Mouse (Mus musculus): ENCODE data around the gene Pcca. TPM values are rescaled to one million over a fixed set of nuclear protein-coding genes. Genes with fewer than 3 reads are reported as not detected.

Pcca gene
- polyA plus RNA-seq, 1 experiment from 2014 or later, result 15.8 TPM

DNA sequence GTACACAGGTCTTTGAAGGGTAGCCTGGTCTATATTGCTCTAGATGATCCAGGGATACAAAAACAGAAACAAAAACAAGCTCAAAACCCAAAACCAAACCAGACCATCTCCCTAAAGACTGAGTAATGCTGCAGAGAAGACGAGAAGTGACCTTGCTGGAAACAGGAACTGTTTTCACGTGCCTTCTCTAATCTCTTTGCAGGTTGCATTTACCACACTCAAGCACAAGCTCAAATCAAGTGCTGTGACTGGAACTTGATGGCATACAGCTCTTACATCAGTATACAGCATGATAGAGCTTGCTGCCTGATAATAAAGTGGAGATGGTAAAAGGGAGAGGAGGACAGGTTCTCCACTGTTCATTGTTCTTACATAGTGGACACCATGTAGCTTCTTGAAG lies 74.2 kb downstream of the Pcca start:
- Histone ChIP-seq H3K27me3 (no peaks in the 10 kb centered on the region), H3K9me3 (replicated peaks) (no peaks in the 10 kb centered on the region), H3K4me1 (replicated peaks) (0 out of 2 replicates have a peak, but pooled peaks cover 4% of the 10 kb centered on the region), H3K9ac (no peak overlapping the region), H3K27ac (replicated peaks) (no peak overlapping the region), H3K4me2 (no peak overlapping the region), H3K36me3 (replicated peaks) (no peaks in the 10 kb centered on the region), H3K4me3 (replicated peaks) (no peak overlapping the region)
- no peak for ATAC-seq (ENCODE audit: insufficient read depth)
- WGBS (ENCODE audit: insufficient replicate concordance), result 54% methylated on average over 2 of the region's 2 CpGs

DNA sequence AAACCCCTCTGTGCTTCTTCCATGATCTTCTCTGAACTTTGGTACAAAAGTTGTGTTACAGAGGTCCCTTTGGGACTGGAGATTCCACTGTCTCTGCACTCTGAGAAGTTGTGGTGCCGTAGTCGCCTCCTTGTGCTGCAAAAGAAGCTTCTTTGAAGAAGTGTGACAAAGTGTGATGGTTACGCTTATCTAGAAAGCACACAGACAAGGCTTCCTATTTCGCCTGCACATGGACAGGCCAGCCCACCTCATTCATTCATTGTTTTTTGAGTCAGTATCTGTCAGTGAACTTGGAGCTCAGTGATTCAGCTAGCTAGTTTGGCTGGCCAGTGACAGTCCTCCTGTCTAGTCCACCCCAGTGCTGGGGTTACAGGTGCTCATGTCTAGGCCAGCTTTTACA lies 76.9 kb downstream of the Pcca start:
- no peaks in the 10 kb centered on the region for H3K9me3 ChIP-seq (replicated peaks)
- H3K4me1 ChIP-seq (replicated peaks), result 0 out of 2 replicates have a peak, but pooled peaks cover 4% of the 10 kb centered on the region
- no peak overlapping the region for H3K27ac ChIP-seq (replicated peaks)
- no peaks in the 10 kb centered on the region for H3K36me3 ChIP-seq (replicated peaks)
- H3K9ac ChIP-seq, result no peak overlapping the region
- no peak for ATAC-seq (ENCODE audit: insufficient read depth)
- H3K4me2 ChIP-seq, result no peak overlapping the region
- H3K4me3 ChIP-seq (replicated peaks), result no peak overlapping the region
- 56% methylated on average over 4 of the region's 4 CpGs for WGBS (ENCODE audit: insufficient replicate concordance)
- H3K27me3 ChIP-seq, result no peaks in the 10 kb centered on the region

DNA sequence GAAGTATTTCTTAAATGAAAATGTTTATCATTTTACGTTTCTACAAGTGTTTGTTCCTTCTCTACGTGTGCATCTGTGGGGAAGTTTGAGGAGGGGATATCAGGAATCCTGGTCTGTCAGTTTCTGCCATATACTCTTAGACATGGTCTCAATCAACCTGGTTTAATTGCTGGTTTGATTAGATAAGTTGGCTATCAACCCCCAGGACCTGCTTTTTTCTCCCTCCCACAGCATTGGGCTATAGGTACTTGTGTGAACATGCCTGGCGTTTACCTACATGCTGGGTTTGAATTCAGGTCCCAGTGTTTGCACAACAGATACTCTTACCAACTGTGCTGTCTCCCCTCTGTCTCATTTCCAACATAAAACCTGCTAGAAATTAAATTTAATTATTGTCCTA lies 78.2 kb downstream of the Pcca start:
- WGBS (ENCODE audit: insufficient replicate concordance), result 39% methylated on average over 3 of the region's 3 CpGs
- H3K9me3 ChIP-seq (replicated peaks), result no peaks in the 10 kb centered on the region
- no peaks in the 10 kb centered on the region for H3K27me3 ChIP-seq
- H3K27ac ChIP-seq (replicated peaks), result no peak overlapping the region
- 0 out of 2 replicates have a peak, but pooled peaks cover 4% of the 10 kb centered on the region for H3K4me1 ChIP-seq (replicated peaks)
- H3K4me3 ChIP-seq (replicated peaks), result no peak overlapping the region
- H3K9ac ChIP-seq, result no peak overlapping the region
- H3K4me2 ChIP-seq, result no peak overlapping the region
- no peak for ATAC-seq (ENCODE audit: insufficient read depth)
- H3K36me3 ChIP-seq (replicated peaks), result no peaks in the 10 kb centered on the region

DNA sequence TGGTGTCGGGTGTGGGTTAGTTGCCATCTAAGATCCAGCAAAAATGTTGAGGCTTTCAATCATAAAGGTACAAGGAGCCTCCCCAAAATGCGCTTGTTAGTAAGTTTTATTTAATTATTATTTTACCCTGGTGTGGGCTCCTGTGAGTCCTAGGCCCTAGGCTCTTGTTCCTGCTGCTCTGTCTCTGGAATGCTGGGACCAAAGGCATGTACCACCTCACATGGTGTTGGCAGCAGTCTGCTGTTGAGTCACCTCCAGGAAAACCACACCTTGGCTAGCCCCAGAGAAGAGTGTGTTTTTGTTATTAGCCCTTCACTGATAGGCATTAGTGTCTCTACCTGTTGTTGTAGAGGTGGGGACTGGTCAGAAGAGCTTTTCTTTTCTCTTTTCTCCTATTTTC lies 83.5 kb downstream of the Pcca start:
- 63% methylated on average over 2 of the region's 2 CpGs for WGBS (ENCODE audit: insufficient replicate concordance)
- H3K27me3 ChIP-seq, result no peaks in the 10 kb centered on the region
- no peak overlapping the region for H3K4me3 ChIP-seq (replicated peaks)
- no peak overlapping the region for H3K4me2 ChIP-seq
- H3K4me1 ChIP-seq (replicated peaks), result no peaks in the 10 kb centered on the region
- H3K27ac ChIP-seq (replicated peaks), result no peak overlapping the region
- no peak overlapping the region for H3K9ac ChIP-seq
- ATAC-seq (ENCODE audit: insufficient read depth), result no peak
- no peaks in the 10 kb centered on the region for H3K36me3 ChIP-seq (replicated peaks)
- no peaks in the 10 kb centered on the region for H3K9me3 ChIP-seq (replicated peaks)

GRCm38 (mm10) chr14:122633416-122633815 lies 99.3 kb downstream of the Pcca start:
- H3K36me3 ChIP-seq (replicated peaks), result no peaks in the 10 kb centered on the region
- no peak overlapping the region for H3K27ac ChIP-seq (replicated peaks)
- no peaks in the 10 kb centered on the region for H3K4me1 ChIP-seq (replicated peaks)
- ATAC-seq (ENCODE audit: insufficient read depth), result no peak
- WGBS (ENCODE audit: insufficient replicate concordance), result 74% methylated on average over 2 of the region's 2 CpGs
- no peak overlapping the region for H3K4me3 ChIP-seq (replicated peaks)
- no peak overlapping the region for H3K4me2 ChIP-seq
- H3K9ac ChIP-seq, result no peak overlapping the region
- no peaks in the 10 kb centered on the region for H3K27me3 ChIP-seq
- no peaks in the 10 kb centered on the region for H3K9me3 ChIP-seq (replicated peaks)

DNA sequence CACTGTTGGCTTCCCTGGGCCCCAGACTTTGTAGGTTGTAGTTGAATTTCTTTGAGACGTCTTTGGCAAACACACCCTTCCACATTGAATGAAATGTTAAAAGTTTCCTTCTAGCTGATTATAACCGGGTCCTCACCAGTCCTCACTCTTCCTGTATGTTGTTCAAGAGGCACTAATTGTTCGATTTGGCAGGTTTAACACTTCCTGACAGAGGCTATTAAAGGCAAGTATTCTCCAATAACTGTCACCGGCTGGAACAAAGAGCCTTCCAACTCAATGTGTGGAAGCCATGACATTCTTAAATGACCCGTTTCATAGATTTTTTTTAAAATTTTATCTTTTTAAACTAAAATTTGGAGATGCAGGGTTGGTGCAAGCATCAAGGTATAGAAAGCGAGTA lies 102.5 kb downstream of the Pcca start:
- Histone ChIP-seq H3K9me3 (replicated peaks) (no peaks in the 10 kb centered on the region), H3K36me3 (replicated peaks) (no peaks in the 10 kb centered on the region), H3K27me3 (no peaks in the 10 kb centered on the region), H3K4me1 (replicated peaks) (no peaks in the 10 kb centered on the region), H3K9ac (no peak overlapping the region), H3K4me2 (no peak overlapping the region), H3K27ac (replicated peaks) (no peak overlapping the region), H3K4me3 (replicated peaks) (no peak overlapping the region)
- no peak for ATAC-seq (ENCODE audit: insufficient read depth)
- 48% methylated on average over 6 of the region's 6 CpGs for WGBS (ENCODE audit: insufficient replicate concordance)

DNA sequence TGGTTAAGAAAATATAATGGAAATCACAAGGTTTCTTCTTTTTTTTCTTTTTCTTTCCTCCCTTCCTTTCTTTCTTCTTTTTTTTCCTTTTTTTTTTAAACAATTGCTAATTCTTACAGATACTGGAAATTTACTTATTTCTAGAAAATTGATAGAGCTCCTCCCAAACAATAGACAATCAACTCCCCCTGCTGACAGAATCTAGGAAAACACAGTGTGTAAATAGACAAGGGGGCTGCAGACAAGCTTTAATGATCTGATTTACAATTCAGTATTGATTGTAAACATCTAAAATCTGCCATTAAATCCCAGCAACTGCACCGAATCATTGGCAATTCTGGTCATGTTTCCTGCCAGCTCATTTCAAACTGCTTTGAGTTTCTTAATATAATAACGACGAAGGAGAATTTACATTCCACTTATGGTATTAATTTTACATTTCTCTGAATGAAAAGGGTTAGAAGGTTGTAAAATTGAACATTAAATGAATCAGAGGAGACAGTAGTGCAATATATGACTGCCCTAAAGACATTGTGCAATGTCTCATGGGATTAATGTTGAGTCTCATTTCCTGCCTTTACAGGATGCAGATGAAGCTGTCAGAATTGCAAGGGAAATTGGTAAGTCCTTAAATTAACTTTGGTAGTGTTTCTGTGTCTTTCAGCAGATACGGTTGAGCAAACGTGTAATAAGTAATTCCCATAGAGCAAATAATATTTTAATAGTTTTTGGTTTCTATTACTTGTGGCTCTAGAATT lies 103.9 kb downstream of the Pcca start:
- WGBS (ENCODE audit: insufficient replicate concordance), result 68% methylated on average over 5 of the region's 5 CpGs
- no peaks in the 10 kb centered on the region for H3K4me1 ChIP-seq (replicated peaks)
- H3K9ac ChIP-seq, result no peak overlapping the region
- no peak overlapping the region for H3K4me3 ChIP-seq (replicated peaks)
- no peaks in the 10 kb centered on the region for H3K36me3 ChIP-seq (replicated peaks)
- ATAC-seq (ENCODE audit: insufficient read depth), result no peak
- H3K27me3 ChIP-seq, result no peaks in the 10 kb centered on the region
- H3K9me3 ChIP-seq (replicated peaks), result no peaks in the 10 kb centered on the region
- H3K4me2 ChIP-seq, result no peak overlapping the region
- no peak overlapping the region for H3K27ac ChIP-seq (replicated peaks)

DNA sequence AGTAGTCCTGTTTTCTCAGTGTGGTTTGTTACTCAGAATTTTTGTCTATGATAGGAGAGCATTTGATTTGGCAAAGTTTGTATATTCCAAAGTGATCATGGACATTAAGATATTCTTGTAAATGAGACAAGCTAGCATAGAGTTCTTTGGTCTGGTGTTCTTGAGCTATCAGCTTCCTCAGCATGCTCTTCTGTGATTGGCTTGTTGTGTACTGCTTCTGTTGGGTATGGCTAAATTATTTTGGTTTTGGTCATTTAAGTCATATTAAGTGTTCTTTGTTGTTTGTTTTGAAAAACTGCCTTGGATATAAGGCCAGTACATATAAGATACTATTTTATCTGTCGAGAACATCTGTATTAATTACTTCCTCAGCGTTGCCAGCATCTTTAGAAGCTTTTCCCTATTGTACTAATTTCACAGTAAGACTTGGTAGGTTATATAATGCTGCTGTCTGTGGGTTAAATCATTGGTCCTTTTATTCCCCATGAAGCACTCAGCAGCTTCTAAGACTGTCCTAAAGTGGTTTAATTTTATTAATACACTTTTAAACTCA lies 105.1 kb downstream of the Pcca start:
- no peaks in the 10 kb centered on the region for H3K36me3 ChIP-seq (replicated peaks)
- H3K9ac ChIP-seq, result no peak overlapping the region
- no peaks in the 10 kb centered on the region for H3K27me3 ChIP-seq
- H3K27ac ChIP-seq (replicated peaks), result no peak overlapping the region
- no peak for ATAC-seq (ENCODE audit: insufficient read depth)
- H3K9me3 ChIP-seq (replicated peaks), result no peaks in the 10 kb centered on the region
- no peak overlapping the region for H3K4me3 ChIP-seq (replicated peaks)
- no peak overlapping the region for H3K4me2 ChIP-seq
- WGBS (ENCODE audit: insufficient replicate concordance), result 50% methylated on average over 2 of the region's 2 CpGs
- no peaks in the 10 kb centered on the region for H3K4me1 ChIP-seq (replicated peaks)

DNA sequence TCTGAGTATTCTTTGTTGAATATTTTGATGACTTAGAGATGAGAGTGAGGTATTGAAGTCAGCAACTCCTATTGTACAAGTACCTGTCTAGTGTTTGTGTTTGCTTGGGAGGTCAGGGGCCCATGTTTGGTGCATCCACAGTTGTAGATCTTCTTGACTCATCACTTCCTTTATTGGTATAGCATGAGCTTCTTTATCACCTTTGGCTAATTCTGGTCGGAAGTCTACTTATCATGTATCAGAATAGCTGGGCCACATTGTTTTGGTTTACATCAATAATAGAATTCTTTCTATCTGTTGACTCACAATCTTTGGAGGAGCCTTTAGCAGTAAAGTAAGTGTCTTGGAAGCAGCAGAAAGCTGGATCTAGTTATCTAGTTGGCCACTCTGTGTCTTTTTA lies 108.3 kb downstream of the Pcca start:
- H3K9ac ChIP-seq, result no peak overlapping the region
- ATAC-seq (ENCODE audit: insufficient read depth), result no peak
- H3K27me3 ChIP-seq, result no peaks in the 10 kb centered on the region
- no peaks in the 10 kb centered on the region for H3K9me3 ChIP-seq (replicated peaks)
- H3K36me3 ChIP-seq (replicated peaks), result no peaks in the 10 kb centered on the region
- WGBS (ENCODE audit: insufficient replicate concordance), result 65% methylated on average over 1 of the region's 1 CpGs
- no peak overlapping the region for H3K4me3 ChIP-seq (replicated peaks)
- H3K4me1 ChIP-seq (replicated peaks), result peaks cover 3% of the 10 kb centered on the region; the same call in 1 of the 2 replicates
- H3K4me2 ChIP-seq, result no peak overlapping the region
- no peak overlapping the region for H3K27ac ChIP-seq (replicated peaks)

GRCm38 (mm10) chr14:122648214-122648613 lies 114.1 kb downstream of the Pcca start:
- H3K27me3 ChIP-seq, result no peaks in the 10 kb centered on the region
- peaks cover 23% of the 10 kb centered on the region for H3K4me1 ChIP-seq (replicated peaks)
- no peak overlapping the region for H3K4me3 ChIP-seq (replicated peaks)
- H3K36me3 ChIP-seq (replicated peaks), result no peaks in the 10 kb centered on the region
- no peaks in the 10 kb centered on the region for H3K9me3 ChIP-seq (replicated peaks)
- 24% methylated on average over 1 of the region's 1 CpGs for WGBS (ENCODE audit: insufficient replicate concordance)
- ATAC-seq (ENCODE audit: insufficient read depth), result no peak
- H3K4me2 ChIP-seq, result no peak overlapping the region
- H3K27ac ChIP-seq (replicated peaks), result no peak overlapping the region
- H3K9ac ChIP-seq, result no peak overlapping the region

DNA sequence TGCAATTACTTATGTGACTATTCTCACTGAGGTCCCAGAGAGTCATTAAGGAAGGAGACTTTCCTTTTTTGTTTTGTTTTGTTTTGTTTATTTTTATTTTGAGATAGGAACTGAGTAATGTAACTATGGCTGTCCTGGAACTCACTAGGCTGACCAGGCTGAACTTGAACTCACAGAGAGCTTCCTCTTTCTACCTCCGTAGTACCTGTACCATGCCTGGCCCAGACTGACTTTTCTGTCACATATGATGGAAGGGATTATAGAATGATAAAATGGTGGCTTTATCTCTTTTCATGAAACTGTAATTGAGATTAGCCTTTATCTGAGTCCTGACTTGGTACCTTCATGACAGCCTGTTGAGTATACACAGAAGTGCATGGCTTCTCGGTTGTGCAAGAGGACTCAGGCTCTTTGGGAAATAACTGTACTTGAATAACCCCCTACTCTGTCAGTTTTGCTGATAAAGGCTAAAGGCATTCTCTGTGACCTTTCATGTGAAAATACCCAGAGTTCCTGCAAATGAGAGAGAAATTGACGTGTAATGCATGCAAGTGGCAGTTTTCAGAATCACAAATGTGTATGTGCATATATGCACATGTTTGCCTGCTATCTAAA lies 115.3 kb downstream of the Pcca start:
- Histone ChIP-seq H3K27me3 (no peaks in the 10 kb centered on the region), H3K27ac (replicated peaks) (no peak overlapping the region), H3K4me3 (replicated peaks) (no peak overlapping the region), H3K36me3 (replicated peaks) (no peaks in the 10 kb centered on the region), H3K4me2 (no peak overlapping the region), H3K4me1 (replicated peaks) (peaks cover 31% of the 10 kb centered on the region), H3K9ac (no peak overlapping the region), H3K9me3 (replicated peaks) (no peaks in the 10 kb centered on the region)
- WGBS (ENCODE audit: insufficient replicate concordance), result 53% methylated on average over 3 of the region's 3 CpGs
- ATAC-seq (ENCODE audit: insufficient read depth), result no peak

Data from liver, embryonic 15.5 days (tissue).